Mouse (Mus musculus): ENCODE measurements around the gene Atf6b. TPM values are rescaled to one million over a fixed set of nuclear protein-coding genes. Genes with fewer than 3 reads are reported as not detected.

Atf6b gene
- polyA plus RNA-seq, 1 experiment from 2014 or later: 42.5 TPM

DNA sequence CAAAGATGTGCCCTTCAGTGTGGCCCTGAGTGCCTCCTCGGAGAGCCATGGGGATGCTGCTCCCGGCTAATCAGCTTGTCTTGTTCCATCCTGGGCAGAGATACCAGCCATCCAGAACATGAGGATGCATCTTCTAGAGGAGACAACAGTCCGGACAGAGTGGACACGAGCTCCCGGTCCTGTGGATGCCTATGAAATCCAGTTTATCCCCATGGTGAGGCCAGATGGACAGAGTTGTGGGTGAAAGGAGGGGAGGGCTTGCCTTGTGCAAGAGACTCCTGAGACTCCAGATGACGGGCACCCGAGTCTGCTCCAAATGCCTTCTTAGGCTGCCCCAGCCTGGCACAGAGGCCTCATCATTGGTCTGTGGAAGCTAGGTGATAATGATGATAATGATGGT, 26.2 kb downstream of the Atf6b start:
- Histone ChIP-seq H3K27me3 (replicated peaks; ENCODE audit: insufficient read depth, low read length) (peaks cover 43% of the 10 kb centered on the region), H3K36me3 (ENCODE audit: insufficient read depth, low read length) (no peaks in the 10 kb centered on the region), H3K9ac (replicated peaks; ENCODE audit: low read depth) (no peak overlapping the region), H3K27ac (ENCODE audit: low read length) (no peak overlapping the region), H3K9me3 (ENCODE audit: low read length) (no peaks in the 10 kb centered on the region), H3K4me3 (ENCODE audit: low read depth, low read length) (no peak overlapping the region), H3K4me2 (replicated peaks; ENCODE audit: low read depth, low read length) (no peak overlapping the region), H3K4me1 (ENCODE audit: insufficient read depth, low read depth, low read length) (peaks cover 10% of the 10 kb centered on the region; the same call in 1 of the 2 replicates)
- TF ChIP-seq EP300 (IDR thresholded peaks at IDR 0.05) (no peak), CTCF (IDR thresholded peaks at IDR 0.05) (no peak)
- 86% methylated on average over 7 of the region's 7 CpGs for WGBS
- ATAC-seq: no peak
- no peak for DNase-seq (ENCODE audit: low spot score)

DNA sequence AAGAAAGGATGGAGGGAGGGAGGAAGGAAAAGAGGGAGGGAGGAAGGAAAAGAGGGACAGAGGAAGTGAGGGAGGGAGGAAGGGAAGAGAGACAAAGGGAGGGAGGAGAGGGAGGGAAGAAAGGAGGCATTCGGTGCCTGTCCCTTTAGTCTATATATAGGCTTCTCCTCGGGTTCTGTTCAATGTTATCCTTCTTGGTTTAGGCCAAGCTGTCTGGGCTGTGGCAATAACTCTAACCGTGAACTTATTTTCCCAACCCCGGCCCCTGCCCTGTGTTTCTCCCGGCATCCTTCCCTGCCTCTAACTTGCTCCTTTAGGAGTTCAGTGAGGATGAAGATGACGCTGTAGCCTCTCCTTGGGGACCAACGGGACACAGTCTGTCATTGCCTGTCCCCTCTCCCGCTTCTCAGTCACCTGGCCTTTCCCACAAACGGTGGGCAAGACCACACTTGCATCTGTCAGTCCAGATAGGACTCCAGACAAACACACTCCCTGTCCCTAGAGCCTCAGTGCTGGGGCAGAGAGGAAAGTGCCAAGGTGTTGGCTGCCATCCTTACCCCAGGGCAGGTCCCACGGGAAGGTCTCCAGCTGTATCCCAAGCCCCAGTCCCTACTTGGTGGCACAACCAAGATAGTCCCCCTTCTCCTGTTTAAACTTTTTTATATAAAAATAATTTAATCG, 27.7 kb downstream of the Atf6b start:
- DNase-seq (ENCODE audit: low spot score) (no peak), ATAC-seq (no peak)
- WGBS: 47% methylated on average over 11 of the region's 11 CpGs
- peaks cover 10% of the 10 kb centered on the region; the same call in 1 of the 2 replicates for H3K4me1 ChIP-seq (ENCODE audit: insufficient read depth, low read depth, low read length)
- H3K27ac ChIP-seq (ENCODE audit: low read length): no peak overlapping the region
- H3K4me2 ChIP-seq (replicated peaks; ENCODE audit: low read depth, low read length): no peak overlapping the region
- H3K27me3 ChIP-seq (replicated peaks; ENCODE audit: insufficient read depth, low read length): peaks cover 54% of the 10 kb centered on the region
- no peaks in the 10 kb centered on the region for H3K9me3 ChIP-seq (ENCODE audit: low read length)
- no peaks in the 10 kb centered on the region for H3K36me3 ChIP-seq (ENCODE audit: insufficient read depth, low read length)
- TF ChIP-seq EP300 (IDR thresholded peaks at IDR 0.05) (no peak), CTCF (IDR thresholded peaks at IDR 0.05) (no peak)
- no peak overlapping the region for H3K9ac ChIP-seq (replicated peaks; ENCODE audit: low read depth)
- no peak overlapping the region for H3K4me3 ChIP-seq (ENCODE audit: low read depth, low read length)

DNA sequence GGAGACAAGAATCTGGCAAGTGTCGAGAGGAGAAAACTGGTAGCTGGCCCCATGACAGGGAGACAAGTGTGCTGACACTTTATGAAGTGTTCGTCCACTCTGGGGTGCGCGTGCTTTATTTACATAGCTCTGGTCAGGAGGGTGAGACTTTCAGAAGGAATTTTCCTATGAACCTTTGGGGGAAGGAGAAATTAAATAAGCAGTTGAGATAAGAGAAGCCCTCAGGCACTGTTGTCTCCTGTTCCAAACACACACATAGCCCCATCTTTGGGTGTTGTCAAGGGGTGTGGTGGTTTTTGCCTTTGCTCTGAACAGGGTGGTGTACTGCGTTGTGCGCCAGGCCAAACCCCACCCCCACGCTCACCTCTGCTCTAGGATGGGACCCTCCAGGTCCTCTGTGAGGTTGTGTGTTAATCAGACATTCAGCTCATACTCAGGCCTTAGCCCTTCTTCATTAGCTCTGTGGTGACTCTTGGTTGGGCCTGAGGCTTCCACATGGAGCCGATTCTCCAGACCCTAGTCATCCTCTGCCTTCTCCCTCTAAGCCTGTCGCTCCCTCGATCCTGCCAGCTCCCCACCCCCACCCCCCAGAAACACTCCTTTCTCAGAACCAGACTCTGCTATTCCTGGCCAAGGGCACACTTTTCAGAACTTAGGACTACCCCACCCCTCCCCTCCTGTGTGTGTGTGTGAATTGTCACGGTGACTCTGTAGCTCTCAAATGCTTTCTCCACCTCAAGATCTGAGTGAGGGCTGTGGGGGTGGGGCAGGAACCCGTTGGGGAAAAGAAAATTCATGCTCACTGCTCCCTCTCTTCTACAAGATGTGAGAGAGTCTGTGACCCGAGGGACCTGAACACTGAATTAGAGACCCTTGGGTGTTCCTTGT, 28.5 kb downstream of the Atf6b start:
- Histone ChIP-seq H3K4me3 (ENCODE audit: low read depth, low read length) (no peak overlapping the region), H3K27ac (ENCODE audit: low read length) (no peak overlapping the region), H3K4me1 (ENCODE audit: insufficient read depth, low read depth, low read length) (peaks cover 10% of the 10 kb centered on the region; the same call in 1 of the 2 replicates), H3K27me3 (replicated peaks; ENCODE audit: insufficient read depth, low read length) (peaks cover 46% of the 10 kb centered on the region), H3K36me3 (ENCODE audit: insufficient read depth, low read length) (no peaks in the 10 kb centered on the region), H3K9me3 (ENCODE audit: low read length) (no peaks in the 10 kb centered on the region), H3K9ac (replicated peaks; ENCODE audit: low read depth) (no peak overlapping the region), H3K4me2 (replicated peaks; ENCODE audit: low read depth, low read length) (no peak overlapping the region)
- DNase-seq (ENCODE audit: low spot score) (peak; percentile 68), ATAC-seq (peak; percentile 67)
- TF ChIP-seq EP300 (IDR thresholded peaks at IDR 0.05) (peak; percentile 31; the same call in 1 of the 2 replicates), CTCF (IDR thresholded peaks at IDR 0.05) (no peak)
- WGBS: 38% methylated on average over 13 of the region's 13 CpGs

- no peak overlapping the region for H3K9ac ChIP-seq (replicated peaks; ENCODE audit: low read depth)
- peaks cover 40% of the 10 kb centered on the region for H3K27me3 ChIP-seq (replicated peaks; ENCODE audit: insufficient read depth, low read length)
- H3K36me3 ChIP-seq (ENCODE audit: insufficient read depth, low read length): no peaks in the 10 kb centered on the region
- ATAC-seq (no peak), DNase-seq (ENCODE audit: low spot score) (no peak)
- H3K4me3 ChIP-seq (ENCODE audit: low read depth, low read length): no peak overlapping the region
- H3K27ac ChIP-seq (ENCODE audit: low read length): no peak overlapping the region
- no peaks in the 10 kb centered on the region for H3K9me3 ChIP-seq (ENCODE audit: low read length)
- H3K4me2 ChIP-seq (replicated peaks; ENCODE audit: low read depth, low read length): no peak overlapping the region
- 48% methylated on average over 6 of the region's 6 CpGs for WGBS
- TF ChIP-seq EP300 (IDR thresholded peaks at IDR 0.05): no peak
- TF ChIP-seq CTCF (IDR thresholded peaks at IDR 0.05): no peak
- peaks cover 10% of the 10 kb centered on the region; the same call in 1 of the 2 replicates for H3K4me1 ChIP-seq (ENCODE audit: insufficient read depth, low read depth, low read length)
Observed at GRCm38 (mm10) chr17:34676093-34676460, 29.1 kb downstream of the Atf6b start.

- Histone ChIP-seq H3K36me3 (ENCODE audit: insufficient read depth, low read length) (no peaks in the 10 kb centered on the region), H3K4me1 (ENCODE audit: insufficient read depth, low read depth, low read length) (peaks cover 6% of the 10 kb centered on the region; the same call in 1 of the 2 replicates), H3K4me3 (ENCODE audit: low read depth, low read length) (no peak overlapping the region), H3K9me3 (ENCODE audit: low read length) (no peaks in the 10 kb centered on the region), H3K27ac (ENCODE audit: low read length) (no peak overlapping the region), H3K27me3 (replicated peaks; ENCODE audit: insufficient read depth, low read length) (peaks cover 34% of the 10 kb centered on the region), H3K9ac (replicated peaks; ENCODE audit: low read depth) (no peak overlapping the region), H3K4me2 (replicated peaks; ENCODE audit: low read depth, low read length) (no peak overlapping the region)
- DNase-seq (ENCODE audit: low spot score) (no peak), ATAC-seq (no peak)
- 54% methylated on average over 12 of the region's 12 CpGs for WGBS
- TF ChIP-seq CTCF (IDR thresholded peaks at IDR 0.05) (no peak), EP300 (IDR thresholded peaks at IDR 0.05) (no peak)
Observed at GRCm38 (mm10) chr17:34676671-34677070, 29.7 kb downstream of the Atf6b start.

- no peak overlapping the region for H3K9ac ChIP-seq (replicated peaks; ENCODE audit: low read depth)
- ATAC-seq (no peak), DNase-seq (ENCODE audit: low spot score) (no peak)
- H3K4me1 ChIP-seq (ENCODE audit: insufficient read depth, low read depth, low read length): peaks cover 29% of the 10 kb centered on the region
- no peak for TF ChIP-seq EP300 (IDR thresholded peaks at IDR 0.05)
- no peak for TF ChIP-seq CTCF (IDR thresholded peaks at IDR 0.05)
- peaks cover 10% of the 10 kb centered on the region for H3K27me3 ChIP-seq (replicated peaks; ENCODE audit: insufficient read depth, low read length)
- H3K27ac ChIP-seq (ENCODE audit: low read length): no peak overlapping the region
- no peaks in the 10 kb centered on the region for H3K36me3 ChIP-seq (ENCODE audit: insufficient read depth, low read length)
- H3K4me3 ChIP-seq (ENCODE audit: low read depth, low read length): no peak overlapping the region
- H3K9me3 ChIP-seq (ENCODE audit: low read length): no peaks in the 10 kb centered on the region
- no peak overlapping the region for H3K4me2 ChIP-seq (replicated peaks; ENCODE audit: low read depth, low read length)
- WGBS: 85% methylated on average over 26 of the region's 26 CpGs
Observed at GRCm38 (mm10) chr17:34680191-34680590, 33.2 kb downstream of the Atf6b start.
